Mouse (Mus musculus): ENCODE measurements around the gene Zswim4.

DNA sequence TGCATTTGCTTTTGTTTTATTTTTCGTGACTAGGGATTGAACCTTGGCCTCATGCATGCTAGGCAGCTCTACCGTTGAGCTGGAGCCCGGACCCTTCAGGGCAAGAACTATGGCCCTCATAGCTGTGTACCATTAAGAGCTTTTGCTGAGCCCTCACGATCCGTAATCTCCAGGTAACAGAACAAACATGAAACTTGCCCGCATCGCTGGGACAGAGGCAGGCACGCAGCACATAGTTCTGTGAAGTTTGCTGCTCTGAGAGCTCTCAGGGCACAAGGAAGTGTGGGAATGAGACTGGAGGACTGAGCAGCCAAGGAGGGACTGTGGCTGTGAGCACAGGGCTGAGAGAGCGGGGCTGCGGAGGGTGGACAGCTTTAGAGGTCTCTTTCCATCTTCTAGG is 48.2 kb downstream of the Zswim4 start:
- no peak for TF ChIP-seq GATA1 (IDR thresholded peaks at IDR 0.05; ENCODE audit: low read length)
- no peak for TF ChIP-seq TAL1 (IDR thresholded peaks at IDR 0.05; ENCODE audit: low read length)

Measured in erythroblast, embryonic 14.5 days (primary cell).